Mouse (Mus musculus) liver, adult 2 months (tissue): ENCODE data around the gene Grik2. TPM values are rescaled to one million over a fixed set of nuclear protein-coding genes. Genes with fewer than 3 reads are reported as not detected.

Experiments used
- DNase-seq: peaks from one replicate; pipeline ENCODE4 v3.0.0-alpha.2; 2011; ENCODE audit warnings: low read depth, low spot score; ENCODE audit errors: extremely low read depth
- H3K27ac ChIP-seq: fragments of 200-500 bp; replicated peaks from 2 replicates; pipeline ENCODE4 v1.5.1; 2012; ENCODE audit warnings: low read depth, mild to moderate bottlenecking, control low read depth, inconsistent platforms, low read length; ENCODE audit not compliant: insufficient read depth
- H3K27me3 ChIP-seq: fragments of 200-500 bp; 2 replicates; pipeline ENCODE4 v1.6.1; 2012; ENCODE audit warnings: mild to moderate bottlenecking, moderate library complexity, low read length, inconsistent platforms; ENCODE audit not compliant: control insufficient read depth, insufficient read depth
- H3K36me3 ChIP-seq: fragments of 200-500 bp; 2 replicates; pipeline ENCODE4 v1.6.1; 2012; ENCODE audit warnings: low read length, inconsistent platforms; ENCODE audit not compliant: control insufficient read depth, insufficient read depth
- H3K4me1 ChIP-seq: fragments of 200-500 bp; 2 replicates; pipeline ENCODE4 v1.6.1; 2011; ENCODE audit warnings: low read length; ENCODE audit not compliant: control insufficient read depth, insufficient read depth
- H3K4me3 ChIP-seq: fragments of 200-500 bp; 2 replicates; pipeline ENCODE4 v1.5.1; 2011; ENCODE audit warnings: low read depth, mild to moderate bottlenecking, control low read depth, low read length, moderate library complexity; ENCODE audit not compliant: insufficient read depth
- H3K79me2 ChIP-seq: fragments of 200-500 bp; 2 replicates; pipeline ENCODE4 v1.6.1; 2012; ENCODE audit warnings: inconsistent platforms, mild to moderate bottlenecking, low read length, moderate library complexity; ENCODE audit not compliant: control insufficient read depth, insufficient read depth
- H3K9ac ChIP-seq: fragments of 200-500 bp; 2 replicates; pipeline ENCODE4 v1.6.1; 2012; ENCODE audit warnings: low read depth, mild to moderate bottlenecking, control low read depth, inconsistent platforms, low read length
- CTCF ChIP-seq: fragments of 200-500 bp; IDR thresholded peaks from 2 replicates; pipeline ENCODE4 v1.5.1; 2011; ENCODE audit warnings: low read depth, low read length, control low read depth
- POLR2A ChIP-seq: fragments of 200-500 bp; IDR thresholded peaks from 2 replicates; pipeline ENCODE4 v1.6.1; 2011; ENCODE audit warnings: low read length, control low read depth; ENCODE audit not compliant: insufficient read depth; ENCODE audit errors: extremely low read depth
- WGBS: fragments of 180-500 bp; shearing (Covaris S2); methylation state at CpG from one replicate; pipeline ENCODE4 v1.1.7; 2018; 5-methylcytosine and 5-hydroxymethylcytosine counted together
- polyA plus RNA-seq: library from polyadenylated mRNA; depleted of rRNA; stranded (reverse); fragments of >200 nt; gene quantifications from 2 replicates; pipeline ENCODE4 v1.2.3, GENCODE M21; 2012
- total RNA-seq: library from RNA; depleted of rRNA; stranded (reverse); fragments of >200 nt; gene quantifications from 2 replicates; pipeline ENCODE4 v1.2.3, GENCODE M21; 2014

The Grik2 gene
- total and polyA plus RNA-seq, 2 experiments: not detected

DNA sequence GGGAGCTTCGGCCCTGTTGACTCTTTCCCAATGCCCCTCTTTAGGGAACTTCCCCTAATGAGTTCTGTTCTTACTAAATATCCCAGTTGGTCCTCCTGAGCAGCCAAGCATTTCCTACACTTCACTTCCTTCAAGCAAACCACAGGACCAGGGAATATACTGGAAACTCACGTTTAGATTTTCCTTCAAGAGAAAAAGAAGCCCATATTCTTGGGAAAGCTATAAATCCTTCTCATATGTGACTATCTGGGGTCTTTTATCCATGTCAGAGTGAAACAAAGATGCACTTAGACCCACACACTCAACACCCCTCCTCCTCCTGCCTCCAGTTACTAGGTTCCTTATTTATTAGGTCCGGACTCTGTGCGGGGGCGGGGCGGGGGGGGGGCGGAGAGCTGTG lies 6.5 kb downstream of the Grik2 start:
- Histone ChIP-seq H3K36me3 (no peaks in the 10 kb centered on the region), H3K4me1 (no peaks in the 10 kb centered on the region), H3K4me3 (no peak overlapping the region), H3K27ac (no peak overlapping the region), H3K79me2 (no peaks in the 10 kb centered on the region), H3K27me3 (no peaks in the 10 kb centered on the region), H3K9ac (no peak overlapping the region)
- DNase-seq: no peak
- TF ChIP-seq CTCF (no peak), POLR2A (no peak)
- 9% methylated on average over 7 of the region's 7 CpGs for WGBS

DNA sequence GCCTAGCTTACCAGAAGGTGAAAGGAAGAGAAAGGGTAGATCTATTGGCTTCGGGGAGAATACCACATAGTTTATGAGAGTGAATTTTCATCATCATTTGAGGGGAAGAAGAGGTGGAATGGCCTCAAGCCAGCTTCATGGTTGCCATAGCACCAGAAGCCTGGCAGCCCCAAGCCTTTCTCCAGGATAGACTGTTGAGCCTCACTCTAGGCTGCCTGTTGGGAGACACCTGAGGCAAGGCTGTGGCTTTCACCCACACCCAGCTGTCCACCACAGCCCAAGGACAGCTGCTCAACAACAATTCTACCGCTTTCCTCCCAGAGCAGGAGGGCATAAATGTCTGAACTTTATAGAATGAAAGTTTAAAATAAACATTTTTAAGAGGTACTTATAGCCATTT lies 8.1 kb downstream of the Grik2 start:
- Histone ChIP-seq H3K79me2 (no peaks in the 10 kb centered on the region), H3K4me3 (no peak overlapping the region), H3K27me3 (no peaks in the 10 kb centered on the region), H3K9ac (no peak overlapping the region), H3K27ac (no peak overlapping the region), H3K4me1 (no peaks in the 10 kb centered on the region), H3K36me3 (no peaks in the 10 kb centered on the region)
- DNase-seq: no peak
- WGBS: 77% methylated on average over 2 of the region's 2 CpGs
- TF ChIP-seq POLR2A (no peak), CTCF (no peak)

DNA sequence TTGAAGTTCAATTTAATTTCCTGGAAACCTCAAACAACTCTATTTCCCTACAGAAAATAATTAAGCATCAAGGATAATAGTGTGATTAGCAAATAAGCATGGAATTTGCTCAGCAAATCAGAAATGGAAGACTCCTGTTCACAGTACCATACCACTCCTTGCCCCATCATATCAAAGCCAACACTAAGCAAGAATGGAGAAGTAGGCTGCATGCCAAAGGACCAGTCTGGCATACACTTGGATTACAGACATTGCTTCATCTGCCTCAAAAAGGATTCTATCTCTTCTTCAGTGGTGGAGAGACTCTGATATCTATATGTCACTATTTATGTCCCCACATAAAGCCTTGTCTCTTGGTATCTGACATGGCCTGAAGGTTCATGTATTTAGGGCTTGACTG lies 19.7 kb downstream of the Grik2 start:
- no peak for TF ChIP-seq CTCF
- no peak for DNase-seq
- Histone ChIP-seq H3K4me1 (no peaks in the 10 kb centered on the region), H3K36me3 (no peaks in the 10 kb centered on the region), H3K4me3 (no peak overlapping the region), H3K9ac (no peak overlapping the region), H3K27ac (no peak overlapping the region), H3K27me3 (no peaks in the 10 kb centered on the region), H3K79me2 (no peaks in the 10 kb centered on the region)

DNA sequence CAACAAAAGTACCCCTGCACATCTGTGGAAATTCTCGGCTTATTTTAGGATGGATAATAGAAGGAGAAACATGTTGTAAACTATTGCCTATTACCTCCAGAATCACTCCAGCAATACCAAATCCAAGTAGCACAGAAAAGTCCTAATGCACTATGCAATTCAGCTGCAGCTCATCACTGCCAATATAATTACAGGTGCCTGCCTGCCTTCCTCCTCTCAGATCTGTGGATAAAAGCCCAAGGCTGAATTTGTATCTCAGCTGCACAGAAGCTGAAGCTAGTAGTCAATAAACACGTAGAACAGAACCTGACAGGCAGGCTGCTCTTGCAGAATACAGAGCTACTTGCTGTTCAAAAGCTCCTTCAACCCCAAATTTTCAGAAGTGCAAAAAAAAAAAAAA lies 21.0 kb downstream of the Grik2 start:
- no peak overlapping the region for H3K9ac ChIP-seq
- WGBS: 52% methylated on average over 2 of the region's 2 CpGs
- H3K79me2 ChIP-seq: no peaks in the 10 kb centered on the region
- H3K36me3 ChIP-seq: no peaks in the 10 kb centered on the region
- no peaks in the 10 kb centered on the region for H3K4me1 ChIP-seq
- TF ChIP-seq POLR2A (no peak), CTCF (no peak)
- H3K4me3 ChIP-seq: no peak overlapping the region
- H3K27me3 ChIP-seq: no peaks in the 10 kb centered on the region
- no peak overlapping the region for H3K27ac ChIP-seq
- DNase-seq: no peak

DNA sequence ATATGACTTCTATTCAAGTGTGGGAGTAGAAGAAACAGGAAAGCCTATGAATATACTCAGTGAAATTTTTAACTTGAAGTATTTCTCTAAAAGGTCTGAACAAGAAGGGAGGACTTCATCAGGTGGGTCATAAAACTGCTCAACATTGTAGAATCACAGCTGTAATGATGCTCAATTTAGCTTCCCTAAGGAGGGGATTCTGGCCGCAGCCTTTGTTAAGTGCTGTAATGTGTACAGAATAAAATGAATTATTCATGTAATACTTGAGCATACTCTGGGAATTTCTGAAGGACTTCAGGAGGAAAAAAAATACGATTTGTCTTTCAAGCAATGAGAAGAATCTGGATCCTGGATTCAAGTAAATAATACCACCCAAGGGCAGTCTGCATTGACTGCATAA lies 26.0 kb downstream of the Grik2 start:
- WGBS: 72% methylated on average over 2 of the region's 2 CpGs
- H3K36me3 ChIP-seq: no peaks in the 10 kb centered on the region
- TF ChIP-seq CTCF: no peak
- no peak for TF ChIP-seq POLR2A

DNA sequence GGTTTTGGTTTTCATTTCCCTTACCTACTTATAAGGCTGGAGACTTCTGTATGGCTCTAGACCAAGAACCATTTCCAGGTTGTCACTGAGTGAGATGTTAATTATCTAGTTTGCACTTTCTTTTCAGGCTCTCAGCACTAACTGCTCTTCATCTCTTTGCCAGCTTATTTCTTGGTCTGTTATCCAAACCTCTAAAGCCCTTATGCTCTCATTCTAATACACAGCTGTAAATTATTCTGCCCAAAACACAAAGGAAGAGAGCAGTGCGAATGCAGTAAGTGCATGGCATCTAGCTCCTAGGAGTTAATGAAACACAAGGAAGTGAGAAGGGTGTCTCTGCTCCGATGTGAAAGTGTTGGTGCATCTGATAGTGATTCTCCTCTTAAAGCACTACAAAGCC lies 36.8 kb downstream of the Grik2 start:
- Histone ChIP-seq H3K36me3 (no peaks in the 10 kb centered on the region), H3K4me1 (no peaks in the 10 kb centered on the region), H3K27ac (no peak overlapping the region), H3K27me3 (no peaks in the 10 kb centered on the region), H3K4me3 (no peak overlapping the region), H3K79me2 (no peaks in the 10 kb centered on the region), H3K9ac (no peak overlapping the region)
- DNase-seq: no peak
- 77% methylated on average over 2 of the region's 2 CpGs for WGBS
- TF ChIP-seq POLR2A: no peak
- TF ChIP-seq CTCF: no peak

More for the DNA sequence above, 26.0 kb downstream of the Grik2 start:
- no peak overlapping the region for H3K9ac ChIP-seq
- DNase-seq: no peak
- no peaks in the 10 kb centered on the region for H3K4me1 ChIP-seq
- no peak overlapping the region for H3K27ac ChIP-seq
- H3K4me3 ChIP-seq: no peak overlapping the region
- no peaks in the 10 kb centered on the region for H3K27me3 ChIP-seq
- no peaks in the 10 kb centered on the region for H3K79me2 ChIP-seq
